Mouse (Mus musculus): ENCODE data around the gene Wdr53. TPM values are rescaled to one million over a fixed set of nuclear protein-coding genes. Genes with fewer than 3 reads are reported as not detected.
"Not testable (repeated sequence)": the region's sequence is repeated elsewhere in the genome, so short reads cannot be mapped to it uniquely, and the experiment has no call there.

Gene Wdr53
- polyA plus RNA-seq, 1 experiment from 2014 or later: 17.7 TPM

GRCm38 (mm10) chr16:32232050-32232449 is 15.0 kb upstream of the Wdr53 start:
- not testable (repeated sequence) for H3K4me1 ChIP-seq (ENCODE audit: control insufficient read depth, insufficient read depth, low read length); H3K9me3 ChIP-seq (ENCODE audit: control insufficient read depth, low read length); H3K4me2 ChIP-seq (replicated peaks; ENCODE audit: low read depth, low read length); ATAC-seq (ENCODE audit: low FRiP score, low TSS enrichment); H3K27ac ChIP-seq (ENCODE audit: low read depth, low read length); H3K27me3 ChIP-seq (ENCODE audit: control insufficient read depth, insufficient read depth, low read length); H3K9ac ChIP-seq (ENCODE audit: low read depth, low read length); H3K4me3 ChIP-seq (ENCODE audit: low read length)
- H3K36me3 ChIP-seq (ENCODE audit: control insufficient read depth, insufficient read depth, low read length): peaks cover 26% of the 10 kb centered on the region
- 90% methylated on average over 3 of the region's 3 CpGs for WGBS

DNA sequence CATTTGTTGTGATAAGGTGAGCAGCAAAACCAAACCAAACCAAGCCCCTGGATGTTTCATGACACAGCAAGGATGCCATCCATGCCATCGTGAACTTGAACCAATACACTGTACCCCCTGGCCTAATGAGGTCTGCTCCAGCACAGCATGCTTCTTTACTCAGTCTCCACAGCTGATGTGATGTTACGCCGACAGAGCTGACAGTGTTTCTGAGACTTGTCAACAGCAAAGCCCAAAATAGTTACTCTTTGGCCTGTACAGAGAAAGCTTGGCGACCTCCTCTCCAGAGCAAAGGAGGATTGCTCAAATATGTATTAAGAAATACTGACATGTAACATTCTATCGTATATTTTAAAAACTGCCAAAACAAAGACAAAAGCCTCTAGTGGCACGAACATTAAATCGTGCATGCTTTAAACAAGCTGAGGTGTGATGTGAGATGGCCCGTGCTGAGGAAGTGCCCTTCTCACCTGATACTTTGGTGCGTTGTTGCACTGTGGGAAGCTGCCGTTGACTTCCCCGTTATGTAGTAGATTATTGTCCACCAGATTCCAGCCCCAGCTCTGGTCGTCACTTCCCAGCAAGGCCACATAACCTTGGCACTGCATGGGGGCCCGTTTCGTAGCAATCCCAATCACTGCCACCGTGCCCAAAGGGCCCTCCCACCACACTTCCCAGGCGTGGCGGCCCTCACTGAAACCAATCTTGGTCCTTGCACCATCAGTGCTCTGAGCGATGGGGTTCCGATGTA is 8.9 kb upstream of the Wdr53 start:
- Histone ChIP-seq H3K36me3 (ENCODE audit: control insufficient read depth, insufficient read depth, low read length) (peaks cover 27% of the 10 kb centered on the region), H3K9ac (ENCODE audit: low read depth, low read length) (no peak overlapping the region), H3K4me1 (ENCODE audit: control insufficient read depth, insufficient read depth, low read length) (no peaks in the 10 kb centered on the region), H3K27ac (ENCODE audit: low read depth, low read length) (no peak overlapping the region), H3K4me2 (replicated peaks; ENCODE audit: low read depth, low read length) (no peak overlapping the region), H3K9me3 (ENCODE audit: control insufficient read depth, low read length) (no peaks in the 10 kb centered on the region), H3K27me3 (ENCODE audit: control insufficient read depth, insufficient read depth, low read length) (no peaks in the 10 kb centered on the region), H3K4me3 (ENCODE audit: low read length) (no peak overlapping the region)
- no peak for ATAC-seq (ENCODE audit: low FRiP score, low TSS enrichment)
- 91% methylated on average over 19 of the region's 19 CpGs for WGBS

GRCm38 (mm10) chr16:32239428-32240312 is 7.4 kb upstream of the Wdr53 start:
- WGBS: 91% methylated on average over 2 of the region's 2 CpGs
- H3K36me3 ChIP-seq (ENCODE audit: control insufficient read depth, insufficient read depth, low read length): peaks cover 16% of the 10 kb centered on the region
- no peaks in the 10 kb centered on the region for H3K4me1 ChIP-seq (ENCODE audit: control insufficient read depth, insufficient read depth, low read length)
- no peaks in the 10 kb centered on the region for H3K9me3 ChIP-seq (ENCODE audit: control insufficient read depth, low read length)
- H3K27me3 ChIP-seq (ENCODE audit: control insufficient read depth, insufficient read depth, low read length): no peaks in the 10 kb centered on the region
- no peak overlapping the region for H3K4me2 ChIP-seq (replicated peaks; ENCODE audit: low read depth, low read length)
- no peak for ATAC-seq (ENCODE audit: low FRiP score, low TSS enrichment)
- H3K9ac ChIP-seq (ENCODE audit: low read depth, low read length): no peak overlapping the region
- H3K27ac ChIP-seq (ENCODE audit: low read depth, low read length): no peak overlapping the region
- no peak overlapping the region for H3K4me3 ChIP-seq (ENCODE audit: low read length)

GRCm38 (mm10) chr16:32243901-32244300 is 3.1 kb upstream of the Wdr53 start:
- Histone ChIP-seq H3K27me3 (ENCODE audit: control insufficient read depth, insufficient read depth, low read length) (no peaks in the 10 kb centered on the region), H3K4me1 (ENCODE audit: control insufficient read depth, insufficient read depth, low read length) (peaks cover 11% of the 10 kb centered on the region)

GRCm38 (mm10) chr16:32246351-32246791 is 656 bp upstream of the Wdr53 start:
- no peak; the same call in 1 of the 2 replicates for ATAC-seq (ENCODE audit: low FRiP score, low TSS enrichment)
- Histone ChIP-seq H3K36me3 (ENCODE audit: control insufficient read depth, insufficient read depth, low read length) (no peaks in the 10 kb centered on the region), H3K4me2 (replicated peaks; ENCODE audit: low read depth, low read length) (peak overlapping the region; percentile 65), H3K9ac (ENCODE audit: low read depth, low read length) (peak overlapping the region; percentile 79), H3K9me3 (ENCODE audit: control insufficient read depth, low read length) (no peaks in the 10 kb centered on the region), H3K4me3 (ENCODE audit: low read length) (peak overlapping the region; percentile 77), H3K27me3 (ENCODE audit: control insufficient read depth, insufficient read depth, low read length) (no peaks in the 10 kb centered on the region), H3K4me1 (ENCODE audit: control insufficient read depth, insufficient read depth, low read length) (peaks cover 11% of the 10 kb centered on the region), H3K27ac (ENCODE audit: low read depth, low read length) (peak overlapping the region; percentile 83)
- 0% methylated on average over 25 of the region's 41 CpGs for WGBS

More at GRCm38 (mm10) chr16:32243901-32244300, 3.1 kb upstream of the Wdr53 start:
- Histone ChIP-seq H3K27ac (ENCODE audit: low read depth, low read length) (no peak overlapping the region), H3K9me3 (ENCODE audit: control insufficient read depth, low read length) (no peaks in the 10 kb centered on the region), H3K4me3 (ENCODE audit: low read length) (no peak overlapping the region), H3K9ac (ENCODE audit: low read depth, low read length) (no peak overlapping the region), H3K4me2 (replicated peaks; ENCODE audit: low read depth, low read length) (no peak overlapping the region), H3K36me3 (ENCODE audit: control insufficient read depth, insufficient read depth, low read length) (no peaks in the 10 kb centered on the region)
- WGBS: 95% methylated on average over 3 of the region's 3 CpGs
- ATAC-seq (ENCODE audit: low FRiP score, low TSS enrichment): no peak

DNA sequence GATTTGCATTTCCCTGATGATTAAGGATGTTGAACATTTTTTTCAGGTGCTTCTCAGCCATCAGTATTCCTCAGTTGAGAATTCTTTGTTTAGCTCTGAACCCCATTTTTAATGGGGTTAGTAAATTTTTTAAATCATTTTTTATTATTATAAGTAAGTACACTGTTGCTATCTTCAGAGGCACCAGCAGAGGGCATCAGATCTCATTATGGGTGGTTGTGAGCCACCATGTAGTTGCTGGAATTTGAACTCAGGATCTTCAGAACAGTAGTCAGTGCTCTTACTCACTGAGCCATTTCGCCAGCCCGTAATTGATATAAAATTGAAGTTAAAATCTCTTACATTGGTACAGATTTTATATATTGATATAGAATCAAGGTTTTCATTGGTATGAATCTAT is 17.2 kb downstream of the Wdr53 start:
- ATAC-seq (ENCODE audit: low FRiP score, low TSS enrichment); H3K4me1 ChIP-seq (ENCODE audit: control insufficient read depth, insufficient read depth, low read length); H3K27ac ChIP-seq (ENCODE audit: low read depth, low read length); H3K9ac ChIP-seq (ENCODE audit: low read depth, low read length); H3K4me2 ChIP-seq (replicated peaks; ENCODE audit: low read depth, low read length); H3K4me3 ChIP-seq (ENCODE audit: low read length); H3K27me3 ChIP-seq (ENCODE audit: control insufficient read depth, insufficient read depth, low read length); H3K9me3 ChIP-seq (ENCODE audit: control insufficient read depth, low read length); H3K36me3 ChIP-seq (ENCODE audit: control insufficient read depth, insufficient read depth, low read length): not testable (repeated sequence)
- 80% methylated on average over 2 of the region's 2 CpGs for WGBS

DNA sequence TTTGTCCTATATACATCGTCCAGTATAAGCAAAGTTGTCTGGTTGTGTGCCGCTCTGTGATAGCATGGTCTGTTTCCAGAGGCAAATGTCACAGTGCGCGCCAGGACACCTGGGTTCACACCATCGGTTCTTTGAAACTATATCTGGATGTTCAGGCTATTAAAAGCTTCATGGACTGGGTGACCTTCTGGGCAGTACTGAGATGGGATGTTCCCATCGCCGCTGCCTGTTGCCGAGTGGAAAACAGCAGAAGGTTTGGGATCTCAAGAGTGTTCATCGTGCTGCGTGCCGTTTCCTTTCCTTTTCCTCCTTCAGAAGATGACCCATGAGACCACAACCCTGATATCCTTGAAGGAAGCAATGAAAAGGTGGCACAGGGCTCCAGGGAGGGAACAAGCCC is 24.3 kb downstream of the Wdr53 start, which contains the start of gene Smco1:
Smco1 (plus strand) TSS at position 178 of the 400 bp plus-strand sequence.
- Histone ChIP-seq H3K36me3 (ENCODE audit: control insufficient read depth, insufficient read depth, low read length) (no peaks in the 10 kb centered on the region), H3K27me3 (ENCODE audit: control insufficient read depth, insufficient read depth, low read length) (no peaks in the 10 kb centered on the region), H3K9ac (ENCODE audit: low read depth, low read length) (no peak within 1 kb of the TSS), H3K4me3 (ENCODE audit: low read length) (no peak within 1 kb of the TSS), H3K27ac (ENCODE audit: low read depth, low read length) (no peak within 1 kb of the TSS), H3K4me1 (ENCODE audit: control insufficient read depth, insufficient read depth, low read length) (no peaks in the 10 kb centered on the region), H3K4me2 (replicated peaks; ENCODE audit: low read depth, low read length) (no peak within 1 kb of the TSS), H3K9me3 (ENCODE audit: control insufficient read depth, low read length) (no peaks in the 10 kb centered on the region)
- WGBS: 84% methylated on average over 11 of the region's 11 CpGs
- ATAC-seq (ENCODE audit: low FRiP score, low TSS enrichment): no peak

GRCm38 (mm10) chr16:32273338-32273737 is 26.3 kb downstream of the Wdr53 start:
- Histone ChIP-seq H3K36me3 (ENCODE audit: control insufficient read depth, insufficient read depth, low read length) (no peaks in the 10 kb centered on the region), H3K4me3 (ENCODE audit: low read length) (no peak overlapping the region), H3K9ac (ENCODE audit: low read depth, low read length) (no peak overlapping the region), H3K9me3 (ENCODE audit: control insufficient read depth, low read length) (no peaks in the 10 kb centered on the region), H3K4me2 (replicated peaks; ENCODE audit: low read depth, low read length) (no peak overlapping the region), H3K27ac (ENCODE audit: low read depth, low read length) (no peak overlapping the region), H3K4me1 (ENCODE audit: control insufficient read depth, insufficient read depth, low read length) (no peaks in the 10 kb centered on the region; the same call in 1 of the 2 replicates), H3K27me3 (ENCODE audit: control insufficient read depth, insufficient read depth, low read length) (no peaks in the 10 kb centered on the region)
- ATAC-seq (ENCODE audit: low FRiP score, low TSS enrichment): no peak
- WGBS: 57% methylated on average over 9 of the region's 9 CpGs

DNA sequence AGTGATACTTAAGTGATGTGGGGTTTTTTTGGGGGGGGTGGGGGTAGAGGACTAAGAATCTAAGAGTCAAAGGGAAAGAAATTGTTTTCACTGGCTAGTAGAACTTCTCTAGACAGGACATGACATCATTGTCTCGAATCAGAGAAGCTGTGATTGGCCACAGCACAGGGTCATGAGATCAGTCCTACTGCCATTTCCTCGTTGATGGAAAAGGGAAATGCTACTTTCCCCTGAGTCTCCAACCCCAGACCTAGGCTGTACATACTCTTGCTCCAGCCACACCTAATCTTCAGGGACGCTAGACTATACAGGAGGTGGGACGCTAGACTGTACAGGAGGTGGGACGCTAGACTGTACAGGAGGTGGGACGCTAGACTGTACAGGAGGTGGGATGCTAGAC is 28.0 kb downstream of the Wdr53 start:
- H3K9ac ChIP-seq (ENCODE audit: low read depth, low read length): no peak overlapping the region
- H3K36me3 ChIP-seq (ENCODE audit: control insufficient read depth, insufficient read depth, low read length): no peaks in the 10 kb centered on the region; the same call in 1 of the 2 replicates
- H3K27ac ChIP-seq (ENCODE audit: low read depth, low read length): no peak overlapping the region
- no peak for ATAC-seq (ENCODE audit: low FRiP score, low TSS enrichment)
- 89% methylated on average over 6 of the region's 6 CpGs for WGBS
- no peaks in the 10 kb centered on the region for H3K27me3 ChIP-seq (ENCODE audit: control insufficient read depth, insufficient read depth, low read length)
- H3K4me2 ChIP-seq (replicated peaks; ENCODE audit: low read depth, low read length): no peak overlapping the region
- H3K4me3 ChIP-seq (ENCODE audit: low read length): no peak overlapping the region
- peaks cover 6% of the 10 kb centered on the region; the same call in 1 of the 2 replicates for H3K4me1 ChIP-seq (ENCODE audit: control insufficient read depth, insufficient read depth, low read length)
- peaks cover 5% of the 10 kb centered on the region; the same call in 1 of the 2 replicates for H3K9me3 ChIP-seq (ENCODE audit: control insufficient read depth, low read length)
